Mouse (Mus musculus): ENCODE measurements around the gene Aloxe3.

DNA sequence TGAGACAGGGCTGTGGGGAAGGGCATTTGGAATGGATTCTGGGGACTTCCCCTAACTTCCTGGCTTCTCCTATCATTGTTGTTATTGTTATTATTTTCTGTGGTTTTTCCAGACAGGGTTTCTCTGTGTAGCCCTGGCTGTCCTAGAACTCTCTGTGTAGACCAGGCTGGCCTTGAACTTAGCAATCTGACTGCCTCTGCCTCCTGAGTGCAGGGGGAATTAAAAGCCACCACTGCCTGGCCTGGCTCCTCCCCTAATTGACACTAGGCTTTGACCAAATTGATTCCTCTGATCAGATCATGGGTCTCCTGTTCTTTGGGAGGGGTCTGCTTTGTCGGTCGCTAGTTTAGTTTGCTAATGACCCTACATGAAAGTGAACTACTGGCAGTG, 1.0 kb downstream of the Aloxe3 start:
- TF ChIP-seq CTCF (IDR thresholded peaks at IDR 0.05; ENCODE audit: low read depth) = no peak
- TF ChIP-seq EP300 (optimal IDR thresholded peaks at IDR 0.05) = no peak
